Mouse (Mus musculus): Measurements from ENCODE around the gene Cyren.

DNA sequence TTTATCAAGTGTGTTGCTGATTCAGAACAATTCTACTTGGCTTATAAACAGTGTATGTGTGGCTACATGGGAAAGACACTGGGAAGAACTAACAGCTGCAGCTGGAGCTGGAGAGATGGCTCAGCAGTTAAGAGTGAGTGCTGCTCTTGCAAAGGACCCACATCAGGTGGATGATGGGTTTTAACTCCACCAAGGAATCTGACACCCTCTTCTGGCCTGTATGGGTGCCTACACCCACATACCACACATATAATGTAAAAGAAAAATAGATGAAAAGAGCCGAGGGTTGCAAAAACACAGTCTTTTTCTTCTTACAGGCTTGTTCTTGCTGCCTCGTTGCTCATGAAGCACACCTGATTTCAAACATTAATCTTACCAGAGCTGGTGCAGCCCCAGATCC lies 28.3 kb upstream of the Cyren start:
- no peak for TF ChIP-seq HCFC1 (IDR thresholded peaks at IDR 0.05; ENCODE audit: borderline replicate concordance, insufficient read depth, low read length)
- TF ChIP-seq ZC3H11A (IDR thresholded peaks at IDR 0.05; ENCODE audit: borderline replicate concordance, low read depth, low read length), result no peak

All from ES-E14 (cell line).